Mouse (Mus musculus) brain, embryonic 14.5 days (tissue): ENCODE results near the gene Ccdc106.

Source experiments
- CTCF ChIP-seq: fragments of 200-500 bp; IDR thresholded peaks from 2 replicates; pipeline ENCODE4 v1.5.1; 2012; ENCODE audit warnings: inconsistent platforms, mild to moderate bottlenecking, moderate library complexity, borderline replicate concordance; ENCODE audit not compliant: insufficient read depth, insufficient read length; ENCODE audit errors: extremely low read depth
- POLR2A ChIP-seq: fragments of 200-500 bp; IDR thresholded peaks from 2 replicates; pipeline ENCODE4 v1.6.1; 2012; ENCODE audit warnings: mild to moderate bottlenecking, inconsistent platforms, borderline replicate concordance; ENCODE audit not compliant: poor library complexity, insufficient read depth, insufficient read length, severe bottlenecking; ENCODE audit errors: extremely low read depth

GRCm38 (mm10) chr7:4993999-4994788 lies 26.2 kb upstream of the Ccdc106 start:
- TF ChIP-seq POLR2A (no peak), CTCF (no peak)
